Comparison of ENCODE assay signal across 8 mouse cellular contexts in the genomic region with DNA sequence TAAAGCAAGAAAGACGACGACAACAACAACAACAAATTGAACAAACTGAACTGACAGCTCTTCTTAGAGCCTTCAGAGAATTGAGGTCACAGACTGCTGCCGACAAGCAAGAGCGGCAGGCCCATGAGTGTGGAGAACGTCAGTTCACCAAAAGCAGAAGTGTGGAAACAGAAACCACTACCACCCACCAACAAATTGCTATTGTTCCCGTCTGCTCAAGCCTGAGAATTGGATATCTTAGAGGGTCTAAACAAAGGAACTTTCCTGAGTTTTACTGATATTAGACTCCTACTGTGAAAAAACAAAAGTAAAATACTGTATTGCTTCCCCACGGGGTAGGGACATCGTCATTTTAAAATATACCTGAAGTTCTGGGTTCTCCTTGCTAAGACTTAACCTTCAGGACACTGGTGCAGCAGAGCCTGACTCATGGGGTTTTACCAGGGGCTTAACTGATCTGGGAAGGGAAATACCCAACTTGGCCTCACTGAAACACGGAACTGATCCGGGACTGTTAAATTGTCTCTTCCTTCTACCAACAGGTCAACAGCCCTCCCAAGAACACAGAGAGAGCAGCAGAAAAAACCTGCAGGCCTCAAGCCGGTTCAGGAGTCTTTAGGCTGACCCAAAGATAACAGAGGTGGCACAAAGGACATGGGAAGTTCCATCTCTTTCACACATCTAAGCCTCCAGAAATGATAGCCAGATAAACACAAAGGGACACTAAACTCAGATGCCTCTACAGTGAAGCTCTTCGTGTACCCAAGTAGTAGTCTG.
DNase-seq lines count a peak whose midpoint lies in the region; ATAC-seq and TF ChIP-seq lines count a peak whose summit lies in the region.

No protein-coding gene starts in this region.

- H3K36me3 ChIP-seq in stomach, embryonic 16.5 days (ENCODE audit: control insufficient read depth, insufficient read depth, low read length), result no peaks in the 10 kb centered on the region
- H3K36me3 ChIP-seq in stomach, postnatal 0 days (ENCODE audit: control insufficient read depth, insufficient read depth, low read length), result no peaks in the 10 kb centered on the region
- no peaks in the 10 kb centered on the region for H3K36me3 ChIP-seq in forebrain, postnatal 0 days (ENCODE audit: insufficient read depth)

- 0 out of 2 replicates have a peak overlapping the region, but pooled peaks have one; percentile 9 for H3K27ac ChIP-seq in stomach, embryonic 16.5 days (ENCODE audit: low read length)
- H3K27ac ChIP-seq in stomach, postnatal 0 days (replicated peaks), result no peak overlapping the region
- H3K27ac ChIP-seq in forebrain, postnatal 0 days (ENCODE audit: low read depth, low read length), result no peak overlapping the region

- no peak overlapping the region for H3K9ac ChIP-seq in stomach, embryonic 16.5 days (ENCODE audit: low read length)
- H3K9ac ChIP-seq in stomach, postnatal 0 days (ENCODE audit: low read length), result no peak overlapping the region
- no peak overlapping the region for H3K9ac ChIP-seq in forebrain, postnatal 0 days

- ATAC-seq in stomach, embryonic 16.5 days (ENCODE audit: insufficient read depth, low FRiP score), result no peak
- no peak for ATAC-seq in stomach, postnatal 0 days (ENCODE audit: low FRiP score, low TSS enrichment)
- ATAC-seq in common myeloid progenitor, adult 5-6 weeks (replicated peaks; ENCODE audit: low read depth, poor library complexity, severe bottlenecking), result peak; percentile 76
- ATAC-seq in forebrain, postnatal 0 days, result no peak

- intact Hi-C loops in left cerebral cortex, postnatal 14 days (cut with DNase I), result no loop called here

- no peak for TF ChIP-seq EP300 in stomach, postnatal 0 days (optimal IDR thresholded peaks at IDR 0.05)

- 83% methylated on average over 12 of the region's 12 CpGs for WGBS in stomach, embryonic 16.5 days
- 84% methylated on average over 12 of the region's 12 CpGs for WGBS in stomach, postnatal 0 days
- 82% methylated on average over 12 of the region's 12 CpGs for WGBS in forebrain, postnatal 0 days

- H3K27me3 ChIP-seq in stomach, embryonic 16.5 days (ENCODE audit: control insufficient read depth, insufficient read depth, low read length), result no peaks in the 10 kb centered on the region
- H3K27me3 ChIP-seq in stomach, postnatal 0 days (ENCODE audit: control insufficient read depth, insufficient read depth, low read length), result no peaks in the 10 kb centered on the region
- no peaks in the 10 kb centered on the region for H3K27me3 ChIP-seq in forebrain, postnatal 0 days (ENCODE audit: insufficient read depth, low read length)

- DNase-seq in stomach, postnatal 0 days (ENCODE audit: low spot score), result no peak
- DNase-seq in naive thymus-derived CD4-positive, alpha-beta T cell, adult 2 months (ENCODE audit: low read depth), result peak; percentile 85
- no peak for DNase-seq in gastrocnemius, adult 18-20 months (ENCODE audit: low spot score)
- no peak for DNase-seq in left cerebral cortex, postnatal 14 days (ENCODE audit: low spot score in 2 of 2)
- no peak for DNase-seq in c-Kit-positive CD71-positive TER-119-positive erythroid progenitor cells, embryonic 14.5 days (ENCODE audit: low spot score)
- no peak for DNase-seq in forebrain, postnatal 0 days

- H3K4me3 ChIP-seq in stomach, embryonic 16.5 days (replicated peaks; ENCODE audit: low read length), result no peak overlapping the region
- no peak overlapping the region for H3K4me3 ChIP-seq in stomach, postnatal 0 days (ENCODE audit: low read depth, low read length)
- H3K4me3 ChIP-seq in forebrain, postnatal 0 days (ENCODE audit: low read depth, low read length), result no peak overlapping the region

- H3K9me3 ChIP-seq in stomach, embryonic 16.5 days (replicated peaks; ENCODE audit: control insufficient read depth, low read length), result no peaks in the 10 kb centered on the region
- no peaks in the 10 kb centered on the region for H3K9me3 ChIP-seq in stomach, postnatal 0 days (ENCODE audit: control insufficient read depth, low read length)
- no peaks in the 10 kb centered on the region for H3K9me3 ChIP-seq in forebrain, postnatal 0 days (ENCODE audit: low read length)

- TF ChIP-seq CTCF in stomach, postnatal 0 days (IDR thresholded peaks at IDR 0.05; ENCODE audit: low read depth), result no peak
- TF ChIP-seq CTCF in forebrain, postnatal 0 days (IDR thresholded peaks at IDR 0.05; ENCODE audit: low read depth), result no peak

- peaks cover 8% of the 10 kb centered on the region; the same call in 1 of the 2 replicates for H3K4me1 ChIP-seq in stomach, embryonic 16.5 days (ENCODE audit: control insufficient read depth, insufficient read depth, low read length)
- no peaks in the 10 kb centered on the region for H3K4me1 ChIP-seq in stomach, postnatal 0 days (replicated peaks; ENCODE audit: control insufficient read depth, insufficient read depth)
- H3K4me1 ChIP-seq in forebrain, postnatal 0 days (ENCODE audit: insufficient read depth), result 0 out of 2 replicates have a peak, but pooled peaks cover 6% of the 10 kb centered on the region

- no peak overlapping the region; the same call in 1 of the 2 replicates for H3K4me2 ChIP-seq in stomach, embryonic 16.5 days (ENCODE audit: low read depth, low read length)
- no peak overlapping the region for H3K4me2 ChIP-seq in stomach, postnatal 0 days (replicated peaks; ENCODE audit: low read depth)
- H3K4me2 ChIP-seq in forebrain, postnatal 0 days (ENCODE audit: low read depth), result no peak overlapping the region
